Mouse (Mus musculus) cerebellum, adult 2 months (tissue): ENCODE data around the gene Mrpl39.

ENCODE experiments used
- CTCF ChIP-seq: fragments of 200-500 bp; IDR thresholded peaks from 2 replicates; pipeline ENCODE4 v1.5.1; 2011; ENCODE audit warnings: low read depth, mild to moderate bottlenecking, control low read depth, low read length, moderate library complexity, borderline replicate concordance; ENCODE audit not compliant: insufficient read depth
- POLR2A ChIP-seq: fragments of 200-500 bp; IDR thresholded peaks from 2 replicates; pipeline ENCODE4 v1.6.1; 2011; ENCODE audit warnings: low read length, control low read depth, borderline replicate concordance; ENCODE audit not compliant: insufficient read depth

GRCm38 (mm10) chr16:84703769-84704660 is 31.5 kb downstream of the Mrpl39 start:
- TF ChIP-seq POLR2A (no peak), CTCF (no peak)
